Mouse (Mus musculus) kidney, embryonic 15.5 days (tissue): ENCODE results near the gene Gpr87. TPM values are rescaled to one million over a fixed set of nuclear protein-coding genes. Genes with fewer than 3 reads are reported as not detected.

ENCODE experiments used
- ATAC-seq: fragments of 200-750 bp; cut with Nextera tagmentation; replicated peaks from 2 replicates; pipeline ENCODE4 v1.8.0; 2017; ENCODE audit warnings: moderate TSS enrichment; ENCODE audit not compliant: low FRiP score
- H3K27ac ChIP-seq: fragments of 300-500 bp; sonication (generic); 2 replicates; pipeline ENCODE4 v1.5.1; 2015; ENCODE audit warnings: mild to moderate bottlenecking, inconsistent platforms
- H3K27me3 ChIP-seq: fragments of 300-500 bp; sonication (generic); 2 replicates; pipeline ENCODE4 v1.6.1; 2015; ENCODE audit warnings: inconsistent platforms
- H3K36me3 ChIP-seq: fragments of 300-500 bp; sonication (generic); 2 replicates; pipeline ENCODE4 v1.6.1; 2015; ENCODE audit warnings: inconsistent platforms
- H3K4me1 ChIP-seq: fragments of 300-500 bp; sonication (generic); 2 replicates; pipeline ENCODE4 v1.6.1; 2015; ENCODE audit warnings: inconsistent platforms
- H3K4me2 ChIP-seq: fragments of 300-500 bp; sonication (generic); 2 replicates; pipeline ENCODE4 v1.6.1; 2015; ENCODE audit warnings: moderate library complexity, mild to moderate bottlenecking, inconsistent platforms
- H3K4me3 ChIP-seq: fragments of 300-500 bp; sonication (generic); replicated peaks from 2 replicates; pipeline ENCODE4 v1.5.1; 2015; ENCODE audit warnings: mild to moderate bottlenecking, inconsistent platforms
- H3K9ac ChIP-seq: fragments of 300-500 bp; sonication (generic); 2 replicates; pipeline ENCODE4 v1.6.1; 2015; ENCODE audit warnings: mild to moderate bottlenecking, inconsistent platforms
- H3K9me3 ChIP-seq: fragments of 300-500 bp; sonication (generic); replicated peaks from 2 replicates; pipeline ENCODE4 v1.6.1; 2016; ENCODE audit warnings: inconsistent platforms
- WGBS: fragments of 180-500 bp; shearing (Covaris S2); methylation state at CpG from one replicate; pipeline ENCODE4 v1.1.7; 2015; ENCODE audit warnings: mixed read lengths; 5-methylcytosine and 5-hydroxymethylcytosine counted together
- polyA plus RNA-seq: library from polyadenylated mRNA; unstranded; fragments of >200 nt; fragmentation: Nextera tagmentation; extraction: Ambion mirVana; gene quantifications from 2 replicates; pipeline ENCODE4 v1.2.1, GENCODE M21; 2015

Gpr87 gene
- polyA plus RNA-seq, 1 experiment from 2014 or later: not detected

GRCm38 (mm10) chr3:59131081-59131480 is 63.8 kb downstream of the Gpr87 start:
- WGBS: 60% methylated on average over 4 of the region's 4 CpGs
- Histone ChIP-seq H3K9me3 (no peaks in the 10 kb centered on the region), H3K4me2 (no peak overlapping the region), H3K36me3 (no peaks in the 10 kb centered on the region), H3K27me3 (no peaks in the 10 kb centered on the region), H3K4me3 (no peak overlapping the region), H3K9ac (no peak overlapping the region), H3K27ac (no peak overlapping the region), H3K4me1 (0 out of 2 replicates have a peak, but pooled peaks cover 5% of the 10 kb centered on the region)
- ATAC-seq: no peak

- Histone ChIP-seq H3K4me1 (peaks cover 5% of the 10 kb centered on the region; the same call in 1 of the 2 replicates), H3K9me3 (no peaks in the 10 kb centered on the region), H3K4me3 (no peak overlapping the region), H3K27ac (no peak overlapping the region), H3K9ac (no peak overlapping the region), H3K4me2 (no peak overlapping the region), H3K36me3 (no peaks in the 10 kb centered on the region), H3K27me3 (no peaks in the 10 kb centered on the region)
- WGBS: 35% methylated on average over 8 of the region's 8 CpGs
- ATAC-seq: no peak
These were observed 64.5 kb downstream of the Gpr87 start for GRCm38 (mm10) chr3:59130431-59130830.

- ATAC-seq: no peak
- H3K9me3 ChIP-seq: no peaks in the 10 kb centered on the region
- WGBS: 78% methylated on average over 3 of the region's 3 CpGs
- no peaks in the 10 kb centered on the region for H3K36me3 ChIP-seq
- no peak overlapping the region for H3K4me2 ChIP-seq
- no peak overlapping the region for H3K9ac ChIP-seq
- H3K4me1 ChIP-seq: peaks cover 5% of the 10 kb centered on the region; the same call in 1 of the 2 replicates
- no peak overlapping the region for H3K4me3 ChIP-seq
- H3K27me3 ChIP-seq: no peaks in the 10 kb centered on the region
- no peak overlapping the region for H3K27ac ChIP-seq
These were observed 65.4 kb downstream of the Gpr87 start for GRCm38 (mm10) chr3:59129547-59129946.

Other genes with a start within 250 kb of the Gpr87 start
- 2.4 and 2.5 TPM in 2 replicates for gene Med12l, start 189.3 kb downstream of the Gpr87 start, polyA plus RNA-seq
- 1.0 and 1.5 TPM in 2 replicates for gene Gpr171, start 93.3 kb downstream of the Gpr87 start, polyA plus RNA-seq
- gene P2ry14, start 41.5 kb downstream of the Gpr87 start, polyA plus RNA-seq: 2.3 and 3.0 TPM in 2 replicates
- gene P2ry13, start 15.8 kb upstream of the Gpr87 start, polyA plus RNA-seq: 0.63 and 0.73 TPM in 2 replicates
- gene P2ry12, start 67.8 kb upstream of the Gpr87 start, polyA plus RNA-seq: 1.0 and 2.1 TPM in 2 replicates
- gene Igsf10, start 149.3 kb upstream of the Gpr87 start, polyA plus RNA-seq: 3.8 and 4.1 TPM in 2 replicates